Mouse (Mus musculus): ENCODE measurements around the gene 2310011J03Rik.

GRCm38 (mm10) chr10:80357994-80358639 lies 37.8 kb upstream of the 2310011J03Rik start:
- TF ChIP-seq CTCF (IDR thresholded peaks at IDR 0.05; ENCODE audit: low read depth, low read length) (peak; percentile 42; the same call in 1 of the 2 replicates), POLR2A (IDR thresholded peaks at IDR 0.05; ENCODE audit: extremely low read depth, insufficient read depth, low read length) (0 out of 2 replicates have a peak, but pooled peaks have one; percentile 30)

Measured in liver, adult 2 months (tissue).